Mouse (Mus musculus): ENCODE measurements around the gene Apom.

- no peak for TF ChIP-seq POLR2A (IDR thresholded peaks at IDR 0.05; ENCODE audit: low read depth, low read length)
- no peak for TF ChIP-seq CTCF (IDR thresholded peaks at IDR 0.05; ENCODE audit: borderline replicate concordance, insufficient read depth, low read length)
Measured at GRCm38 (mm10) chr17:35164218-35164567, 32.3 kb upstream of the Apom start.
